Mouse (Mus musculus): ENCODE measurements at regions not wholly inside any gene's neighbourhood (a gene's known extent, or its start where the extent isn't known, plus 50 kb on each side); places are given as distances from the start of the nearest gene placed in this dataset.
"Not testable (repeated sequence)": the region's sequence is repeated elsewhere in the genome, so short reads cannot be mapped to it uniquely, and the experiment has no call there.

DNA sequence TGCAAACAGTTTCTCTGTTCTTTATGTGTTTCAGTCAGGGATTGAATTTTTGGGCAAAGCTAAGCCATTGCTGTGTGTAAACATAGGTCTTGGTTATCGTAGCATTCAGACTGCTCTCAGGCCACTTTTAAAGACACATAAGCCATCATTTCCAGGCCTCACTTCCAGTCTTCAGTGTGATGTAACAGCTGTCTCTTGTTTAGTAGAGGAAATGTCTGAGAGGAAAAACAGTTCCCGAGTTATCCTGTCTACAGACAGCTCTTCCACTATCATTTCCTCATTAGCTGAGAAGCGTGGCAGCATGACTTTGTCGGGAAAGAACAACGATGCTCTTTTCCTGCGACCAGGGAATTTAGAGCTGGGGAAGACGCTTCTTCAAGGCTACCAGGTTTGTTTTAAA, 196.9 kb downstream of the Fam198b start:
- DNase-seq = no peak

DNA sequence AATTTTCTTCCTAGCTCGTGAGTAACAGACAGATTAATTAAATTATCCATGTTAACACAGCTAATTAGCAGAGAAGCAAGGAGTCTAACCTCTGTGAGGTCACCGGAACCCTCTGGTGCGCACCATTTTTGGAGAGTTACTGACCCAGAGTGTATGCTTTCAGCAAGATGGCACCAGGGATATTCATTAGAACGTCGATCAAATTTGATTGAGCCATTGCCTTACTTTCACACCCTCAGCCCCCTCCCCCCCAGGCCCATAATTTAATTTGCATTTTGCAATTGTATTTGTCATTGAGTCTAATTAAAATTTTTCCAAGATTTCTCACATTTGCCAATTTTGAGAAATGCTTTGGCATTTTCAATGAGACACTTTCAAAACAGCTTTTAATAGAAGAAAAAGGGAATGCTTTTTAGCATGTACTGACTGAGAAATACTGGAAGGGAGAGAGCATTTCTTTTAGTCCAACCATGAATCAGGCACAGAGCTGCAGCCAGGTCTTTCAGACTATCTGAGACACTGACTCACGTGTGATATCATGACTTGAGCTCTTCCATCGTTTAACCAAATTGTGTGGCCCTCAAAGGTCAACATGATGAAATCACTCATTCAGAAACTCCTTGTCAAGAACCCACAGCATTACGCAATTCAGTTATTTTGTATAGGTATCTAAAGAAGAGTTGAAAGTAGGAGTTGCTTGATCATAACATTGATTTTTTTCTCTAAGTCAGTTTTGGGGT, 198.6 kb downstream of the Fam198b start:
- no peak for DNase-seq

DNA sequence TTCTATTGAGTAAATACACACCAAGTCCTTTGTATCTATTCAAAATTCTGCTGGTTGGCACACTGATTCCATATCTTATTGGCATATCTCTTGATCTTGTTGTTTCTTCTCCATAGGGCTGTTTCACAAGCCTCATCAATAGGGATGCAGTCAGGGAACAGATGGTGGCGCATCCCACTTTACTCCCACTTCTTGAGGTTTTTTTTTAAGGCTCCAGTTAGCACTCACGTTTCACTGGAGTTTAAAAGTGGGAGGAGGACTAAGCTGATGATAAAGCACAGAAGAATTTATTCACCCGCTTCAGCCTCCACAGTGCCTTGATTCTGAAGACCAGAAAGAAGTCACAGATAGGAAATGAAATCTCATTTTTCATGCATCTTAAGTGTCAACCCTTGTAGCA, 199.8 kb downstream of the Fam198b start:
- DNase-seq = no peak

DNA sequence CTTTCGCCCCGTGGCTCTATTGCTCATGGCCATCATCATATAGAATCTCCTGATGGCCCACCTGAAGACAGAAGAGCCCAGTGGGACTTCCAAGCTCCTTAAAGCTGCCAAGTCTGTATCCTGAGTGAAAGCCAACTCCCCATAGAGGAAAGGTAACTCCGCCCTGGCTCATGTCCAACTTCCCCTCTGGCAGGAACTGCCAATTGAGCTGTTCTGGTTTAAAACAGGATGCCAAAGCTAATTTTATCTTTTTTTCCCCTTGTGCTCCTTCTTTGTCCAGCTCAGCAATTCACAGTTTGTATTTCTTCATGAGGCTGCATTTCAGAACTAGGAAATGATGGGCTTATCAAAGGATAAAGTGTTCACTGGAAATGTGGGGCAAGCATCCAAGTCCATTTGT, 215.3 kb downstream of the Fam198b start:
- DNase-seq = no peak

DNA sequence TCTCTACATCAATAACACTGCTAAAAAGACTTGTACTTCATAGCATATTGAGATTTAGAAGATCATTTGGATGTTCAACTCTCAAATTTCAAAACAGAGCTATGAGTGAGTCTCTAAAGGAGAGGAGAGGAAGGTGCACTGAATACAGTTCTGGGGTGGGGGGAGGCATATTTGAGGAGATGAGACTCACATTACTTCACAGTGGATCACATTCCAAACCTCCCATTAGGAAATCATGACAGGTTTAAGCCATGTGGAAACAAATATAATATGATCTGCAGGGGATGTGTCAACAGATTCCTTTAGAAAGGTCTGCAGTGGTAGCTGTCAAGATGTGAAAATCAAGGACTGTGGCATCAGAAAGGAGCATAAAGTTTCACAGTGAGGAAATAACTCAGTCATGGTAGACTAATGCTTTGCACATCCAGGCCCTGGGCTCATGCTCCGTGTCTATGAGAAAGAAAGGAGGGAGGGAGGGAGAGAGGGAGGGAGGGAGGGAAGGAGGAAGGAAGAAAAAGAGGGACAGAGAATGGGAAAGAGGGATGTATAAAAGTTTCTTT, 235.9 kb downstream of the Fam198b start:
- no peak for DNase-seq

DNA sequence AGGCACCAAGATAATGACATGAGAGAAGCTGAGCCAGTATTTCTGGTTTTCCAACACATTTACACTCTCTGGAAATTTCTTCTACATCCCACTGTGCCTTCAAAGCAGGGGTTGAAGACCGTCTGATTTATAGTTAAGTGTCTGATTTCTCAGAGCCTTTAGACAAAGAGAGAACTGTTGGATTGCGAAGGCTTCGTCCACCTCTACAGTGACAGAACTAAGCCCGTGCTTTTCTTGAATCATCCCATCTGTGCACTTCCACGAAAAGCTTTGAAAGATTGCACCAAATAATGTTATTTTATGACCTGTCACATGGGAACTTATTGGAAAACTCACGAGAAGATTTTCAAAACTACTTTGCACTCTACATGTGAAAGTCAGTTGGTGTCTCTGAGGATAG, 239.3 kb downstream of the Fam198b start:
- no peak for DNase-seq

DNA sequence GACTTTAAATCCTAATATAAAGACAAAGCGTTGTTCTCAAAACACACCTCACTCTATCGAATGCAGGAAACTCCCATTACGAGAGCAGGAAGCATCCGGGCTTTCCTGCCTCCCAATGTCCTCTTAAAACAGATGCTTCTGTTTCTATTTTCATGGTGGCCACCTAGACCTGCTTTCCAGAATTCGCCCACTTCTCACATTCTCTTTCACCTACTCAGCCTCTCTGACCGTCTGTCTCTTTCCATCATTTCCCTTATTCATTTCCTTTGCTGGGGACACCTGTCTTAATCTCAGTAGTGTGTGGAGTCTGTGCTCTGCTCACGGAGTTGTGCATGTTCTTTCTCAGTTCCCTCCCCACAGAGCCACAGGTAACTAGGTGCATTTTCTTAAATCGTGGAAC, 240.3 kb downstream of the Fam198b start:
- no peak for DNase-seq

DNA sequence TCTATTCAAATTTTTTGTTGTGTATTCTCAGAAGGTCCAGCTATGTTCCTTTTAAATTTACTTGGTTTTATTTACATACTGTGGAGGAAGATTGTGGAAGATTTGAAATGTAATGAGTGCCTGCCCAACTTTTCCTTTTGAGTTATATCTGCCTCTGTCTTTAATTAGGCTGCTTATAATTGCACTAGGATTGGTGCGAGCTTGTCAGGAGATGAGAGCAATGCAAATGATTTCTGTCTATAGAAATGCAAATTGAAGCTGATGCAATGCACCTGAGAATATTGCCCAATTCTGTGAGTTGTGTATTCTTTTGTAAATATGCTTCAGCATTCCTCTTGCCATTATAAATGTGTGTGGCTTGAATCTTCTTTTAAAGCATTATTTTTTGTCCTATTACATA, 257.4 kb downstream of the Fam198b start:
- DNase-seq = no peak

DNA sequence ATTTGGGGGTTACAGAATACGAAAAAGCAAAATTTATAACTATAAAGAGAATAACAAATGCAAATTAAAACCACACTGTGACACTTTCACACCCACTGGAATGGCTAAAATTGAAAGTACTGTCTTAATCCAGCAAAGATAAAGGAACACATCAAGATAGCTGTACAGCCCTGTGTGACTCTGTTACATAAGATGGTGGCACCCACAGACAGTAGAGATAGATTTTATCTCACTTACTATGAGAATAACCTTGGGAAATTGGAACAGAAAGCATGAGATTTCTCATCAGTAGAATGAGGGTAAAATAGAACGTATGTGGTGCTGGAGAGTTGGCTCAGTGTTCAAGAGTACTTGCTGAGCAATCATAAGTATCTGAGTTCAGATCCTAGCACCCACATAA, 276.1 kb downstream of the Fam198b start:
- DNase-seq = no peak

DNA sequence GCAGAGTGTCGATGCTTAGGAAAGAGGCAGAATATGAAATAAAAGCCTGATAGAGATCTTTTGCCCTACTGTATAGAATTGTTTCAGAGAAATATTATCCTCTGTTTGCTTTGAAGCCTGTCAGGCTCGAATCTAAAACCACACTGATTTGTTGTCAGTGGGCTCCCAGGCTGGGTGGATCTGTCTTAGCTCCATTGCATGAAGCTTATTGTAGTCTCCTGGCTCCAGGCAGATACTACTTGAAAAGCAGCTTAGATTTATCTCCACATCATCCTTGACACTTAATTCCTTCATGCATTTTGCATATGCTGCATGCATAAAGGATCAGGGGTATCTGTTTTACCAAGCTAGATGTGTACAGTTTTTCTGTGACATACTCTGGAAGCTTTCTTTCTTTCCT, 297.4 kb downstream of the Fam198b start:
- no peak for DNase-seq

DNA sequence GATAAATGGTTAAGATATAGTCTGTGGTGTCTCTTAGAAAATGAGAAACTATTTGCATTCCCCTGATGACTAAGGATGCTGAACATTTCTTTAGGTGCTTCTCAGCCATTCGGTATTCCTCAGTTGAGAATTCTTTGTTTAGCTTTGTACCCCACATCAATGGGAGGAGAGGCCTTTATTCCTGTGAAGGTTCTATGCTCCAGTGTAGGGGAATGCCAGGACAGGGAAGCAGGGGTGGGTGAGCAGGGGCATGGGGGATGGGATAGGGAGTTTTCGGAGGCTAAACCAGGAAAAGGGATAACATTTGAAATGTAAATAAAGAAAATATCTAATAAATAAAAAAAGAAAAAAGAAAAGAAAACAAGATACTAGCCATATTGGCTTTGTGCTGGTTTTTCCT, 297.8 kb downstream of the Fam198b start:
- not testable (repeated sequence) for DNase-seq

DNA sequence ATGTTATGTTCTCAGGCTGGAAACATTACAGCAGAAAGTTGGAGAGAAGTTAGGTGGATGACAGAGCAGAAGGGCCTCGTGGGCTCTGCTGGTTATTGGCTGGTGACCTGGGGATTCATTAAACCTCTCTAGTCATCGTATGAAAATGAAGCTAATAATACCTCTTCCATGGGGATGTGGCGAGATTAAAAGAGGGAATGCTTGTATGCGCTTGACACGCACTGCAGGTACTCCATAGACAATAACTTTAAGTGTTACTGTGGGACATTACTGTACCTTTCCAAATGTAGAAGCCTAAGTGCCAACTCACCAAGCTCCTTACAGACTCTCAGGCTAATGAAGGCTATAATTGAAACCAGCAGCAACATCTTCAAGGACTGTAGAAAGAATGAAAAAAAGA, 303.1 kb downstream of the Fam198b start:
- no peak for DNase-seq

DNA sequence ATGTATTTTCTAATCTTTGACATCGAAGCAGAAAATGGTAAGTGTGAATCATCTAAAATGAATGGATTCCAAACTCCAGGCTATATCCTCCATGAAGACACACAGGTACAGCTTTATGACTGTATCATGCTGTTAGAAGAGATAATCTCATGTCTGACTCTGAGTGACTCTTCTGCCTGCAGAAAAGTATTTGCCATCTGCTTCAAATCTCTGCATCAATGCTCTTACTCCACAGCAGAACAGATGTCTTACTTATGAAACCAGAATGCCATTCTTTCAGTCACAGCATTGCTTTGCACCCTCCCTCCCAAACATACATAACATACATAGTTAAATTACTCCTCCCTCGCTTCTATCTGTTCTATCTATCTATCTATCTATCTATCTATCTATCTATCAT, 316.6 kb downstream of the Fam198b start:
- DNase-seq = no peak

DNA sequence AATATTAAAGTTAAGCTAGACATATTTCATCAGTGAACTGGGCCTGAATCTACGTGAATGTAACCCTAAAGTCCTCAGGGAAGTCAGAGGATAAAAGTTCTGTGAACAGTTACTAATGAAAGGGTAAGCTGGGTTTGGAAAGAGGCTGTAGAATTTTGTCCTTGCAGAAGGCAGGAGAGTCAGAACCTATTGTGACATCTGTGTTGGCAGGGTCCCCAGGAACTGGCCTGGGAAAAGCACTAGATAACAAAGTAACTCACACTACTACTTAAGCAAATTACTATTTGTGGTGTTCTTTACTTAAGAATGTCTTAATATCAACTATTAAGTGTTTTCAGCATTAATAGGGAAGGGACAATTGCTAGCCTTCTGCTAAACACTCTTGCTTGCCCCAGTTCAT, 320.5 kb downstream of the Fam198b start:
- no peak for DNase-seq

DNA sequence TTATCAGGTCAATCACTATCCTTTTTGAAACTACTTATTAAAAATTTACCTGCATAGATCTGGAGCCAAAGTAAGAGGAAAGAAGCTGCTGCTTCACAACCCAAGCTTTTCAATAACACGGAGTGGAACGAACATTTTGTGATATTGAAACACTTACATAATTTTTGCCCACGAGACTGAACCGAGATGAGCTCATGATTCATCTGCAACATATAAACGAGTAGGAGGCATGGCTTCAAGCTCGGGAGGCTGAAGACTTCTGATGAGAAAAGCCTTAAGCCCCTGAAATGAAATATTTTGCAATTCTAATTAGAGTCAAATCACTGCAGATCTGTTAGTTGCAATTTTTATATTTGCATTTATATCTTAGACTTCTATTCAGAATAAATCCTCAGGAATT, 321.0 kb downstream of the Fam198b start:
- no peak for DNase-seq

DNA sequence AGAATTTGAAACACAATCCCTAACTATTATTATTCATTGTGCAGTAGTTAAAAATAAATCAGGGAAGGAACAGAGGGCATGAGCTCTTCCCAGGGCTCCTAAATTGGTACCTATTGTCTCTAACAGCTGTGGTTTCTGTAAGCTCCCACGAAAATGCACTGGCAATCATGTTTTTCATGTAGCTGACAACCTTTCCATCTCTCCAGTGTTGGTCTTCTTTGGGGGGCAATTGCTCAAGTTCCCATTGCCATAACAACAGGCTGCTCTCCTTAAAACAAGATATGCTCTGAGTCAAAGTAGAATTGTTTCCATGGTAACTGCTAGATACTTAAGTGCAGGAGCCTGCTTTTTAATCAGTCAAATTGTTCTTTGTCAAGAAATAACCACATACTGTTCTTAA, 322.7 kb downstream of the Fam198b start:
- DNase-seq = no peak

DNA sequence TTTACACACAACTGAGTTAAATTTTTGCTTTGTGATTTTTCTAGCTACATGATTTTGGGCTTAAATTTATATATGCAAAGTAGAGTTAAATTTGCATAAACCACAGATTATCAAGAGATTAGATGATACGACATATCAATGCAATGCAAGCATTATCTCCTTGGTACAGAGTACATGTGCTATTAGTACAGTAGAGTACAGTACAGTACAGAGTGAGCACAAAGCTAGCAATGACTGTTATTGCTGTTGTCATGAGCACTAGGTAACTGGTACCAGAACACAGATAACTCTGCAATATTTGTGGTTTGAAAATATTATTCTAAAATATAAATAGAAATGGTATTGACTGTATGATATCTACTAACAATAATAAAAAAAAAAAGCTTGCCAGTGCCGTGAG, 323.7 kb downstream of the Fam198b start:
- no peak for DNase-seq

DNA sequence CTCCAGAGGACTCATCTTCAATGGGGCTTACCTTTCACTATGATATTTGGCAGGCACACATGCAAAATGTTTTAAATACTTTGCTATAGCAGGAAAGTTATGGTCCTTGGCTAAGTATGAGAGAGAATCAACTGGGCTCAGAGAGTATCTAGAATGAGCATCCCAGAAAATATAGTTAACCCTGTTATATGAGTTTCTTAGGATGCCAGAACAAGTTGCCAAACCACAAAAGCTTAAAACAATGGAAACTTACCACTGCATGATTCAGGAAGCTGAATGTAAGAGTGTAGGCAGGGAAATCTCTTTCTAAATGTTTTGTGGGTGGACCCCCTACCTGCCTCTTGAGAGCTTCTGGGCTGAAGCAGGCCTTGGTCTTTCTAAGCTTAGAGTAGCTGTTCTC, 325.3 kb downstream of the Fam198b start:
- DNase-seq = no peak

DNA sequence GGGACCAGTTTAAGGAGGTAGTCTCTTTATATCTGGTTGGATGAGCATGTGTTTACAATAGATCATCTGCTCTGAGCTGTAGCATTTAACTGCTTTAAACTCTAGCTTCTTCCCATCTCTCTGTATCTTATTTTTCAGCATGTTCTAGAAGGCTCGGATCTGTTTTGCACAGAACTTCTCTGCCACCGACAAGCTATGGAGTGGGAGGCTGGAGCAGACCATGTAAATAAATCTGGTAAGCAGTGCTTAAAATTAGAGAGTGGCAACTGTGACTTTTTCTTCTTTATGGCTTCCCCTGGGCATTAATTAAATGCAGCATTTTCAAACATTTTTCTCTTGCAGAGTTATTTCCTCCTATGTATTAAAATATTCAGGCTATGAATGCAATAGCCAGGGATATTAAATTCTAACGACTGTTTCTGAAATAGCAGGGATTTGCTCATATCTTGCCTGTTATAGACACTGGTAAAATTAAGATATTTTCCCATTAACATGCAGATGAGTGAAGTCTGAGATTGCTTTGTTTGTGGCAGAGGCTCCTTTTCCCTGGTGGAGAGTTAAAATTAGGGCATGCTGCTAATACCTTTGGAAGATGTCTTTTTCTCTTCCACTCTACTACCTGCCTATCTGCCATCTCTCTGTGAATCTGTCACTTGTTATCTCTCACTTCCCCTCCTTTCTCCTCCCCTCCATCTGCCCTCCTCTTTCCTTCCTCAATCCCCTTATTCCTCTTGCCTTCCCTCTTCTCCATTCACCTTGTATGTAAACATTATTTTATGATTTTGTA, 327.2 kb downstream of the Fam198b start:
- no peak for DNase-seq

DNA sequence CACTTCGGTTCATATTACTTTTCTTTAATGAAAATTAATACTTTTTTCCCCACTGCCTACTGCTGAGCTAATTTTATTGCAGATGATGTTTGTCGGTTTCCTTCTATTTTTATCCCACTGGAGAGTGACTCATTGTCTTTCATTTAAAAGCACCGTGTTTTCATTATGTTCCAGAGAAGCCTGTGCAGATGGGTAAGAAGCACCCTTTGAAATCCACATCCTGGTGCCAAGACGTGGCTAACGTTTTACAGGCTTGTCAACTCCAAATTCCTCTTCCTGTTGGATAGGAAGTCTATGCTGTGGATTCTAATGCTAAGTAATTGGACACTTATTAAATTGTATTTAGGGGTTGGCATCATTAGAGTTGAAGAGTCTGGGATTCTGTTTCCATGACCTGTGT, 364.3 kb downstream of the Fam198b start:
- no peak for DNase-seq

DNA sequence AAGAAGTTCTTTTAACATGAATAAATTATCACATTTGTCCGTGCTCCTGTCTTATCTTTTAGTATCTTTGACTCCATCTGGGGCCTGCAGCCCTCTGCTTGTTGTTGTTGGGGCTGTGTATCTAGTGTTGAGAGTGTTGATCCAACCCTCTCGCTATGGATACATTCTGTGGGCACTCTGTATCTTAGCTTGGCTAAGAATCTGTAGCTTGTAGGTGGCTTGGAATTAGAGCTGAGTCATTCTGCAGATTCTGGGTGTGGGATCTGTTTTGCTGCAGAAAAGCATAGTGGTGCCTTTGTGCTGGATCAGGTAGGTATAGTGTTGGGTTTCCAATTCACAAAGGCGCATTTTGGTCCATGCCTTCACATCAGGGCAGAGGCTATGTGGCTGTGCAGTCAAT, 365.6 kb downstream of the Fam198b start:
- DNase-seq = no peak

DNA sequence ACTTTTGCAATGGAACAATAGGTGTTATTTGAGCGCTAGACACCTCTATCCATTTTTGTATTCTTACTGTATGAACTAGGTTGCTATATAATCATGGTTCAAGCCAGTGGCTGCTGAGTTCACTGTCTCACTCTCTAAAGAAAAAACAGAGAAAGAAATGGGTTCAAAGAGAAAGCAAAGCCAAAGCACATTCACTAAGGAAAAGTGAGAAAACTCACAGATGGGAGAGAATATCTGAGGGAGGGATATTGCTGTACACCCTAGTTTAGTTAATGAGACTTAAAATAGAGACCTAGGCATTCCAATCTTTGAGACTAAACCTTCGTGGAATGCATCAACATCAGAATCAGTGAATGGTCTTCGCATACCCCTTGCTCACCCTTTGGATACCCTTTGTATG, 371.0 kb downstream of the Fam198b start:
- no peak for DNase-seq

DNA sequence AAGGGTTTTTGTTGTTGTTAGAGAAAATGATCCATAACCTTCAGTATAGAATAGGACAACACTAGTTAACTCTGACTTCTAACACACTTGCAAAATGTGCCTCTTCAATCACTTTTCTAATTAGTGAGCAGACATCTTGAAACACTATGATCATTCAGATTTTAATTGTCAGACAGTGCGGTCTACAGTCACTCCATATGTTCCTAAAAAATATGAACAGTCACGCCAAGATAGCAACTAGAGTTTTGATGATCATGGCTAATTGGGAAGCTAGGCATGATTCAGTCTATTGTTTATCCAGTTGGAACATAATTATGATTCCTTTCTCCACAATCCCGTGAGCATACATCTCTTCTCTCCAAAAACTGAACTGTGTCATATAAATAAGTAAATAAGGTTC, 372.1 kb downstream of the Fam198b start:
- no peak for DNase-seq

DNA sequence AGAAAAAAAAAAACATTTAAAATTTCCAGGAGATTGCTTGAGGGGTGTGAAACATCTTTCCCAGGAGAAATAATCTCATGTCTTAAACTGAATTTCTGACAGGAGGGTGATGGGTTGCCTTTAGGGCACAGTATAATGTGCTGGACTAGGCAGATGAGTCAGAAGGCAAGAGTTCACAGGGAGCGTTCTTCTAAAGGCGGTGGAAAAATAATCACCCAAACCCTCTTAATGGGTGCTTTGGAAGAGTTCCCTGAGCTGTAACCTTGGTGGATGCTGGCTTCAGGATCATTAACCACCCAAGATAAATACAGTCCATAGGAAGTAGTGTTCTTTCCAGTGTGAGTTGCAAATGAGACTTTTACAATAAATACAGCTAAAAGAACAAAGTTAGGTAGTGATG, 378.8 kb downstream of the Fam198b start:
- no peak for DNase-seq
